Comparison of ENCODE assay signal across 12 mouse cellular contexts in genomic region chr14:12296391-12296790, GRCm38 (mm10). TPM values are rescaled to one million over a fixed set of nuclear protein-coding genes. Genes with fewer than 3 reads are reported as not detected.
A peak's percentile ranks its signal among the peaks of the same experiment; 100 is the strongest.
DNase-seq lines count a peak whose midpoint lies in the region.
"Had no signal": no experiment of that assay in that cellular context is flagged by ENCODE, and none has a peak within 500 bp of the region (broad histone marks: within the 10 kb centered on the region; RNA-seq: fewer than 3 reads in every experiment).

No protein-coding gene starts in this region.

- peak; percentile 46 for DNase-seq in heart, adult 11 months
- DNase-seq in heart, postnatal 36 days = no peak
- DNase-seq in frontal cortex, postnatal 25 days (ENCODE audit: low spot score in 2 of 2) = peak; percentile 40 to 59
- peak; percentile 19 to 85 for DNase-seq in left cerebral cortex, adult 8-10 months (ENCODE audit: low spot score in 2 of 2)
- no peak for DNase-seq in lung, postnatal 14 days
- no peak for DNase-seq in gastrocnemius, postnatal 25 days
- DNase-seq in urinary bladder, adult 18-20 months (ENCODE audit: low spot score in 2 of 2) = no peak
- no peak for DNase-seq in spleen, adult 18-20 months
- DNase-seq: adrenal gland, adult 8-10 months; embryo, embryonic 11 days; kidney, postnatal 36 days had no signal

- intact Hi-C loops in heart, postnatal 36 days (cut with DNase I) = no loop called here

RNA-seq across cellular contexts. Expression of gene 3830406C13Rik, which starts 12.4 kb away (rescaled TPM):
- total RNA-seq in heart, postnatal 36 days (2021) = 10 to 100 TPM; 18.8 to 20.5 TPM
- total RNA-seq in left cerebral cortex, adult 8-10 months (2022) = 10 to 100 TPM; 26.6 to 32.3 (median 30.6) TPM
- 10 to 100 TPM; 12.2 to 14.5 TPM for total RNA-seq in gastrocnemius, postnatal 25 days (2021)

RNA-seq across cellular contexts. Expression of gene Gm49355, which starts 12.6 kb away (rescaled TPM):
- total RNA-seq in heart, postnatal 36 days (2021) = not detected
- under 1 TPM; 0.11 to 0.27 (median 0.19) TPM for total RNA-seq in left cerebral cortex, adult 8-10 months (2022)
- under 1 TPM in 1 of 2 experiments, not detected in 1; 0.10 TPM for total RNA-seq in gastrocnemius, postnatal 25 days (2021)

RNA-seq across cellular contexts. Expression of gene Fezf2, which starts 51.6 kb away (rescaled TPM):
- total RNA-seq in heart, postnatal 36 days (2021) = not detected
- total RNA-seq in left cerebral cortex, adult 8-10 months (2022) = 10 to 100 TPM; 25.8 to 29.3 (median 28.4) TPM
- total RNA-seq in gastrocnemius, postnatal 25 days (2021) = not detected
- total RNA-seq: adrenal gland, adult 8-10 months; megakaryocyte progenitor cell, adult 5-6 weeks had no signal

Comparison
In these comparisons a context has a peak if more than half of its experiments do, and no peak if none do; other contexts are left out.
1. DNase-seq: peak in heart, adult 11 months (single experiment), frontal cortex, postnatal 25 days (2 of 2) and left cerebral cortex, adult 8-10 months (2 of 2); none in heart, postnatal 36 days (0 of 2), lung, postnatal 14 days (single experiment), gastrocnemius, postnatal 25 days (single experiment), urinary bladder, adult 18-20 months (0 of 2) and spleen, adult 18-20 months (0 of 2).
2. RNA of gene Fezf2, which starts 51.6 kb away (total RNA-seq): 25.8 to 29.3 TPM in left cerebral cortex, adult 8-10 months; not detected in heart, postnatal 36 days and not detected in gastrocnemius, postnatal 25 days; every median in the first group is over 10 times any median in the second.